Mouse (Mus musculus) lung, adult 2 months (tissue): ENCODE measurements around the gene 4930412O13Rik.

Experiments used
- CTCF ChIP-seq: fragments of 200-500 bp; IDR thresholded peaks from 2 replicates; pipeline ENCODE4 v1.5.1; 2011; ENCODE audit warnings: mild to moderate bottlenecking, low read length, control low read depth; ENCODE audit not compliant: insufficient read depth
- POLR2A ChIP-seq: fragments of 200-500 bp; IDR thresholded peaks from 2 replicates; pipeline ENCODE4 v1.6.1; 2011; ENCODE audit warnings: low read depth, mild to moderate bottlenecking, control low read depth, low read length, borderline replicate concordance; ENCODE audit errors: extremely low read depth

DNA sequence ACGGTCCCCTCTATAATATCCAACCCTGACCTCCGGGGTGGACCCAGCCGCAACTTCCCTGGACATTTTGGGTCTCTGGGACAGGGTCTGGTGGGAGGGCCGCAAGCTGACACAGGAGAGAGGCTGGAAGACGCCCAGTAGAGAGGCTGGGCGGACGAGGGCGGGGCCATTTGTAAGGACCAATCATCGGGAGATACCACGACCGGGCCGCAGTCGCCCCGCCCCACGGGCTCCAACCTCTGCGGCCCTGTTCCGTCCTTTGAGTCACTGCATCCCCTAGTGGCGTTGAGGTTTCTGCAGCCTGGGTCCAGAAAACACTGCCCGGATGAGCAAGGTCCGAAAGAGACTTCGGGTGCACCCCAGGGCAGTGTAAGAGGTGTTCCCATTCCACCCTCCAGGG is 1.6 kb upstream of the 4930412O13Rik start:
- TF ChIP-seq CTCF (peak; percentile 80), POLR2A (peak; percentile 57; the same call in 1 of the 2 replicates)
